Mouse (Mus musculus) R1 (cell line): ENCODE measurements around the gene Tmem234.

ENCODE experiments used
- DNase-seq: peaks from one replicate; pipeline ENCODE4 v3.0.0-alpha.2; 2018; ENCODE audit warnings: low read depth, low spot score

Tmem234 gene

GRCm38 (mm10) chr4:129578466-129578865 lies 22.0 kb upstream of the Tmem234 start, which contains the start of gene Fam167b:
TSS of gene Fam167b (minus strand) at chr4:129578549.
- no peak for DNase-seq

- DNase-seq: peak; percentile 85
Measured at GRCm38 (mm10) chr4:129580347-129580746, 20.1 kb upstream of the Tmem234 start.

GRCm38 (mm10) chr4:129582251-129582650 lies 18.2 kb upstream of the Tmem234 start:
- peak; percentile 83 for DNase-seq

GRCm38 (mm10) chr4:129584370-129584769 lies 16.1 kb upstream of the Tmem234 start:
- no peak for DNase-seq

- DNase-seq: peak; percentile 92
Measured at GRCm38 (mm10) chr4:129584884-129585608, 15.4 kb upstream of the Tmem234 start.

- no peak for DNase-seq
Measured at GRCm38 (mm10) chr4:129585773-129586172, 14.7 kb upstream of the Tmem234 start.

- no peak for DNase-seq
Measured at GRCm38 (mm10) chr4:129586943-129587342, 13.5 kb upstream of the Tmem234 start.

GRCm38 (mm10) chr4:129588865-129589264 lies 11.6 kb upstream of the Tmem234 start:
- no peak for DNase-seq

- DNase-seq: peak; percentile 95
Measured at GRCm38 (mm10) chr4:129608426-129609025, 8.1 kb downstream of the Tmem234 start.

- no peak for DNase-seq
Measured at GRCm38 (mm10) chr4:129609139-129609631, 8.7 kb downstream of the Tmem234 start.

GRCm38 (mm10) chr4:129610026-129610425 lies 9.6 kb downstream of the Tmem234 start:
- peak; percentile 96 for DNase-seq

- DNase-seq: no peak
Measured at GRCm38 (mm10) chr4:129610472-129610871, 10.0 kb downstream of the Tmem234 start.

- DNase-seq: peak; percentile 50
Measured at GRCm38 (mm10) chr4:129614093-129614492, 13.6 kb downstream of the Tmem234 start, which contains the start of gene Dcdc2b. TSS of gene Dcdc2b (minus strand) at chr4:129614257.

GRCm38 (mm10) chr4:129615801-129616290 lies 15.4 kb downstream of the Tmem234 start:
- DNase-seq: no peak

- DNase-seq: no peak
Measured at GRCm38 (mm10) chr4:129616631-129617030, 16.2 kb downstream of the Tmem234 start.

- no peak for DNase-seq
Measured at GRCm38 (mm10) chr4:129617121-129617641, 16.7 kb downstream of the Tmem234 start.

GRCm38 (mm10) chr4:129618031-129618430 lies 17.6 kb downstream of the Tmem234 start:
- no peak for DNase-seq

GRCm38 (mm10) chr4:129618786-129619691 lies 18.6 kb downstream of the Tmem234 start, which contains the start of gene Iqcc:
TSS of gene Iqcc (minus strand) at chr4:129619099.
- peak; percentile 94 for DNase-seq

GRCm38 (mm10) chr4:129620419-129621282 lies 20.2 kb downstream of the Tmem234 start:
- no peak for DNase-seq

- DNase-seq: no peak
Measured at GRCm38 (mm10) chr4:129621283-129621841, 20.9 kb downstream of the Tmem234 start.
